Mouse (Mus musculus) layer of hippocampus, postnatal 36 days (tissue): ENCODE data around the gene Prr22. TPM values are rescaled to one million over a fixed set of nuclear protein-coding genes. Genes with fewer than 3 reads are reported as not detected.
A peak's percentile ranks its signal among the peaks of the same experiment; 100 is the strongest.

Experiments
- DNase-seq, 2 experiments: peaks; one replicate each; pipeline ENCODE4 v3.0.0; 2022
- total RNA-seq, 2 experiments: library from RNA; stranded (reverse); gene quantifications; 2 replicates each; pipeline ENCODE4 v1.2.3; 2021

Gene Prr22
- total RNA-seq, 2 experiments from 2014 or later: 1.4 to 1.5 TPM

DNA sequence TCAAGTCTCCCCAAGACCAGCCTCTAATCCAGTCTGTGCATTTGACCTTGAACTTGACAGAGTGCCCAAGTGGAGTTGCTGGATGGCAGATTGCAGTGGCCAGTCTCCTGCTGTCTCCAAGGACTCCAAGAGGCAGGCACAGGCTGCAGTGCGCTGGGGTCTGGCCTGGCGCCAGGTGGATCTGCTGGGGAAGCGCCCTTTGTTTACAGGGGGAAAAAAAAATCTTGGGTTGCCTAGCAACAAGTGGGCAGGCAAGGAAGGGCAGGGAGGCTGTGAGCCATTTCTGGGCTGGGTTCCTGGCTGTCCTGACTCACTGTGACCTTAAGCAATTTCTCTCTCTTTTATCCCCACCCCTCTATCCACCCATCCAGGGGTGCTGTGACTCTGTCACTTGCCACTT lies 40.2 kb downstream of the Prr22 start:
- peak; percentile 70 to 78 for DNase-seq

DNA sequence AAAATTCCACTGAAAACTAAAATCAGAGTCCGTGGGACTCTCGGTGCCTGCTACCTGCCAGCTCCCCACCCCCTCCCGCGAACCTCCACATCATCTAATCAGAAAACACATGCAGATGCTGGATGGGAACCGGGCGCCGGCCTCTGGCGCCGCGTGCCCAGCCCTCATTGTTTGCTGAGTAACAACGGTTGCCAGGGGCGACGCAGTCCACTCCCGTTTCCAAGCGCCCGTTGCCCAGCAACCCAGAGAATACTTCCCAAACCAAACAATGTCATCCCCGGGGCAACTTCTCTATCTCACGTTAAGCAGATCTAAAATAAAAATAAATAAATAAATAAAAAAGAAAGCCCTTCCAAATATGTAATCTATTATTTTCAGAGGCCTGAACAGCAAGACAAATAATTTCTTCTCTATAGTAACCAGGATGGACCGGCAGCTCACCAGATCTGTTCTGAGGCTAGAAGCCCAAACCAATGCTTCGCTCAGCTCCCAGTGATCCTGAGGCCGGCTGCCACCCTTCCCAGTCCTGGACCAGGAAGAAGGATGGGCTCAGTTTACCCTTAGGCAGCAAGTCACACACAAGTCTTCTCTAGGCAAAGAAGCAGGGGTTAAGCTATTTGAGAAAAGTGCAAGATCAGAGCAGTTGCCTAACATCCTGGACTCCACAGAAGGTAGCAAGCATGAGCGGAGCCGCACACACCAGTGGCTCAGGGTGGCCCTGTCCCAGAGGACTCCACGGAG lies 44.4 kb downstream of the Prr22 start:
- peak; percentile 78 to 84 for DNase-seq

DNA sequence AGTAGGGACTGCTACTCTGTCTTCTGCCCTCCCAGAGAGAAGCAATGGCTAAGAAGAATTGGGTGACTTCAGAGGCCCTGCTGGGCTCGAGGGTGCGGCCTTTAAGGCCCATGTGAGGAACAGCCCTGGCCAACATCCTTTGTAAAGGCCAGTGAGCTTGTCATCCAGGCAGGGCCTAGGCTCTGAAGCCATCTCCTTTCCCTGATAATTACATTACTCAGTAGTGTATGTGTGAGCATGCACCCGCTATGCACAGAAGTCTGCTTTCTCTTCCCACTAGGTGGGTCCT lies 45.0 kb downstream of the Prr22 start:
- DNase-seq: no peak

DNA sequence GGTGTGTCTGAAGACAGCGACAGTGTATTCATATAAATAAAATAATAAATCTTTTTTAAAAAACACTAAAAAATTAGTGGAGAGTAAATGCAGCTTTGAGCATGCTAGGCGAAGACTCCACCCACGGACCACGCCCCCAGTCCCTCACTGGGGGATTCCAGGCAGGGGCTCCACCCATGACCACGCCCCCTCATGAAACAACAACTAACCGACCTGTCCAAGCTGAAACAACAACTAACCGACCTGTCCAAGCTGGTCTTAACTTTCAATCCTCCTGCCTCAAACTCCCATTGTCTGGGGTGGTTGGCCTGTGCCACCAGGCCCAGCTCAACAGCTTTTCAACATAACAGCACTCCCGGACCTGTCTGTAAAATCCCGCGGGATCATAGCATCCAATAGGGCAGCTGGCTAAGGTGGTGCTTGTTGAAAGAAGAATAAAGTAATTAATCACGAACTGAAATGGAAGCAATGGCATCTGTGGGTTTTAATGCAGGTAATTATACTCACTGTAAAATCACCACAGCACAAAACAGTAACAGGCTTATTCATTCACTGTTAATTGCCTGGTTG lies 48.1 kb downstream of the Prr22 start:
- no peak for DNase-seq

DNA sequence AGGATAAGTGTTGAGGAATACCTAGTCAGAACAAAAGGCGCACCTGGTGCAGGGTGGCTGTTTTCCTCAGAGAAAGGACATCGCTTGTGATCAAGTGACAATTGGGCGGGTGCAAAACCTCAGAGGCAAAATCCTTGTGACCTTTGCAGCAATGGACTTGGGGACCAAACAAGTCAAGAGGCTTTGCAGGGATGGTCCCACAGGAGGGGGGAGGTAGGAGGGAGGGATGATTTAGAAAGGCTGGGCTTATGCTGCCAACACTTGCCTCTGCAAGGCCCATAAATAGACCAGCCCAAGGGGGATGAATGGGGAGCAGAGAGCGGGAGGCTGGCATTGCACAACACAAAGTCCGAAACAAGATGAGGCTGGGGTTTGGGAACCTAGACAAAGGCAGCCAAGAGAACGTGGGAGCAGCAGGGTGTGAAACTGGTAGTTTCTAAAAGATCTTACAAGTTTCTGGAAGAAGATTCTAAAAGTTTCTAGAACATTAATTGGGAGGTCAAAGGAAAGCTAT lies 49.0 kb downstream of the Prr22 start:
- no peak for DNase-seq

DNA sequence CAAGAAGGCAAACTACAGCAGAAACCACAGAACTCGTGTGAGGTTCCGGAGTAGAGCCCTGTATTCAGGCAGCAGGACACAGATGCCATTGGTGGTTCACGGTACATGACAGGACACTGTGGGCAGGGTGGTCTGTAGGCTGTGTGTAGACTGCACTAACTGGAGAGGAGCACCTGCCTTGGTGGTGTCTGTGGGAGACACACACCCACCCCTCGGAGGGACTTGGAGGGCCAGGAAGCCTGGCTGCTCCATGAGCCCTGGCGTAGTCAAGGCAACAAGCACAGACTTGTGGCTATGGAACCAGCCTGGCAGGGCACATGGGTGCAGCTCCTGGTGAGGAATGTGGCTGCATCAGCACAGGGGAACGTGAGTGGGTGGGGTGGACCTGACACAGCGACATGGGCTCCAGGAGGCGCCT lies 49.7 kb downstream of the Prr22 start:
- peak in 1 of 2 experiments; percentile 58 for DNase-seq

Other genes starting within 250 kb of the Prr22 start
- gene Gm20219, start 215.9 kb upstream of the Prr22 start, total RNA-seq: 1 to 10 TPM; 3.3 to 5.4 TPM
- 100 to 1,000 TPM; 142 to 174 TPM for gene Safb2, start 185.7 kb upstream of the Prr22 start, total RNA-seq
- gene Safb, start 185.4 kb upstream of the Prr22 start, total RNA-seq: 100 to 1,000 TPM; 178 to 183 TPM
- gene 2410015M20Rik, start 160.5 kb upstream of the Prr22 start, total RNA-seq: 100 to 1,000 TPM; 123 to 131 TPM
- 100 to 1,000 TPM; 358 to 400 TPM for gene Rpl36, start 156.8 kb upstream of the Prr22 start, total RNA-seq
- 10 to 100 TPM; 58.7 to 59.4 TPM for gene Lonp1, start 143.4 kb upstream of the Prr22 start, total RNA-seq
- under 1 TPM; 0.82 to 0.91 TPM for gene Catsperd, start 142.1 kb upstream of the Prr22 start, total RNA-seq
- gene Ranbp3, start 97.0 kb upstream of the Prr22 start, total RNA-seq: 10 to 100 TPM; 86.7 to 88.3 TPM
- 100 to 1,000 TPM; 213 to 221 TPM for gene Ndufa11, start 52.5 kb upstream of the Prr22 start, total RNA-seq
- 10 to 100 TPM; 10.4 to 14.2 TPM for gene Vmac, start 52.2 kb upstream of the Prr22 start, total RNA-seq
- gene Nrtn, start 12.7 kb upstream of the Prr22 start, total RNA-seq: 1 to 10 TPM; 2.8 to 3.9 TPM
- 10 to 100 TPM; 68.6 to 71.1 TPM for gene Dus3l, start 5.5 kb upstream of the Prr22 start, total RNA-seq
- gene Rfx2, start 60.8 kb downstream of the Prr22 start, total RNA-seq: 1 to 10 TPM; 5.0 TPM
- gene Acsbg2, start 104.2 kb downstream of the Prr22 start, total RNA-seq: not detected
- gene 1700061G19Rik, start 105.2 kb downstream of the Prr22 start, total RNA-seq: under 1 TPM; 0.17 to 0.23 TPM
- 10 to 100 TPM; 82.4 to 90.3 TPM for gene Mllt1, start 165.2 kb downstream of the Prr22 start, total RNA-seq
- not detected for gene Acer1, start 211.9 kb downstream of the Prr22 start, total RNA-seq
- 10 to 100 TPM; 67.4 to 70.4 TPM for gene Clpp, start 220.1 kb downstream of the Prr22 start, total RNA-seq
- gene Alkbh7, start 227.1 kb downstream of the Prr22 start, total RNA-seq: 10 to 100 TPM; 20.1 to 26.4 TPM
- gene Pspn, start 229.8 kb downstream of the Prr22 start, total RNA-seq: not detected
- gene Gtf2f1, start 241.0 kb downstream of the Prr22 start, total RNA-seq: 10 to 100 TPM; 54.5 to 59.1 TPM
- under 1 TPM in 1 of 2 experiments, not detected in 1; 0.30 TPM for gene Gm17949, start 241.2 kb downstream of the Prr22 start, total RNA-seq